Comparison of ENCODE assay signal across 9 mouse cellular contexts in genomic region chr1:74894966-74895365, GRCm38 (mm10). TPM values are rescaled to one million over a fixed set of nuclear protein-coding genes. Genes with fewer than 3 reads are reported as not detected.
DNase-seq lines count a peak whose midpoint lies in the region; ATAC-seq lines count a peak whose summit lies in the region.
"Had no signal": no experiment of that assay in that cellular context is flagged by ENCODE, and none has a peak within 500 bp of the region (broad histone marks: within the 10 kb centered on the region; RNA-seq: fewer than 3 reads in every experiment).

No protein-coding gene starts in this region.

- intact Hi-C loops in left cerebral cortex, postnatal 25 days (cut with DNase I): no loop called here

- H3K9ac ChIP-seq in kidney, embryonic 14.5 days (ENCODE audit: low read depth, low read length): no peak overlapping the region
- H3K9ac ChIP-seq in neural tube, embryonic 14.5 days (replicated peaks; ENCODE audit: low read depth, low read length): no peak overlapping the region
- H3K9ac ChIP-seq: liver, embryonic 15.5 days had no signal

- no peaks in the 10 kb centered on the region for H3K36me3 ChIP-seq in kidney, embryonic 14.5 days (ENCODE audit: control insufficient read depth, insufficient read depth, low read length)
- no peaks in the 10 kb centered on the region for H3K36me3 ChIP-seq in neural tube, embryonic 14.5 days (ENCODE audit: control insufficient read depth, insufficient read depth, low read length)
- H3K36me3 ChIP-seq: liver, embryonic 15.5 days had no signal

- WGBS in kidney, embryonic 14.5 days: 18% methylated on average over 4 of the region's 4 CpGs
- 24% methylated on average over 4 of the region's 4 CpGs for WGBS in neural tube, embryonic 14.5 days

- H3K27ac ChIP-seq in kidney, embryonic 14.5 days (ENCODE audit: low read depth, low read length): no peak overlapping the region
- no peak overlapping the region for H3K27ac ChIP-seq in neural tube, embryonic 14.5 days (ENCODE audit: low read depth, low read length)
- H3K27ac ChIP-seq: liver, embryonic 15.5 days had no signal

- DNase-seq in kidney, adult 9 months: peak; percentile 48
- peak; percentile 13 for DNase-seq in MEL-GATA-1-ER (ENCODE audit: extremely low read depth, low read depth)
- peak; percentile 71 to 74 for DNase-seq in cerebellum, adult 18-20 months
- DNase-seq in left cerebral cortex, postnatal 25 days (ENCODE audit: low spot score in 2 of 2): peak; percentile 61 to 66

- no peaks in the 10 kb centered on the region for H3K9me3 ChIP-seq in kidney, embryonic 14.5 days (ENCODE audit: control insufficient read depth, low read length)
- no peaks in the 10 kb centered on the region for H3K9me3 ChIP-seq in neural tube, embryonic 14.5 days (ENCODE audit: control insufficient read depth, low read length)
- H3K9me3 ChIP-seq: liver, embryonic 15.5 days had no signal

- no peak for ATAC-seq in kidney, embryonic 14.5 days (ENCODE audit: low FRiP score, low TSS enrichment)
- peak; percentile 50 for ATAC-seq in granulocyte monocyte progenitor cell, adult 5-6 weeks (replicated peaks; ENCODE audit: poor library complexity, severe bottlenecking)
- ATAC-seq in neural tube, embryonic 14.5 days (ENCODE audit: low read depth): 0 out of 2 replicates have a peak, but pooled peaks have one; percentile 35
- no peak for ATAC-seq in monocyte, adult 5-6 weeks (replicated peaks; ENCODE audit: insufficient number of reproducible peaks, low FRiP score, low TSS enrichment, poor library complexity, severe bottlenecking)

- 0 out of 2 replicates have a peak, but pooled peaks cover 5% of the 10 kb centered on the region for H3K4me1 ChIP-seq in kidney, embryonic 14.5 days (ENCODE audit: control insufficient read depth, insufficient read depth, low read length)
- H3K4me1 ChIP-seq in neural tube, embryonic 14.5 days (ENCODE audit: control insufficient read depth, insufficient read depth, low read length): peaks cover 6% of the 10 kb centered on the region; the same call in 1 of the 2 replicates
- H3K4me1 ChIP-seq: liver, embryonic 15.5 days had no signal

- no peak overlapping the region for H3K4me2 ChIP-seq in kidney, embryonic 14.5 days (replicated peaks; ENCODE audit: low read depth, low read length)
- H3K4me2 ChIP-seq in neural tube, embryonic 14.5 days (ENCODE audit: low read depth, low read length): no peak overlapping the region
- H3K4me2 ChIP-seq: liver, embryonic 15.5 days had no signal

- no peak overlapping the region for H3K4me3 ChIP-seq in kidney, embryonic 14.5 days (ENCODE audit: low read length)
- no peak overlapping the region for H3K4me3 ChIP-seq in neural tube, embryonic 14.5 days (ENCODE audit: low read depth, low read length)
- H3K4me3 ChIP-seq: liver, embryonic 15.5 days had no signal

- peaks cover 95% of the 10 kb centered on the region for H3K27me3 ChIP-seq in kidney, embryonic 14.5 days (ENCODE audit: control insufficient read depth, insufficient read depth, low read length)
- peaks cover 60% of the 10 kb centered on the region for H3K27me3 ChIP-seq in neural tube, embryonic 14.5 days (ENCODE audit: control insufficient read depth, insufficient read depth, low read length)

RNA-seq across cellular contexts. Expression of gene Cryba2, which starts 2.0 kb away (rescaled TPM):
- not detected in 2 replicates for polyA plus RNA-seq in kidney, embryonic 14.5 days (2014; fragmentation: Nextera tagmentation; extraction: Ambion mirVana)
- not detected in 2 replicates for total RNA-seq in granulocyte monocyte progenitor cell, adult 5-6 weeks (2014; fragmentation: Nextera tagmentation)
- total RNA-seq in granulocyte monocyte progenitor cell, adult 5-6 weeks (2017): not detected in 2 replicates
- not detected for total RNA-seq in left cerebral cortex, postnatal 25 days (2021)
- polyA plus RNA-seq in neural tube, embryonic 14.5 days (2014; fragmentation: Nextera tagmentation; extraction: Ambion mirVana): 0.40 and 1.7 TPM in 2 replicates
- not detected in 3 replicates for total RNA-seq in monocyte, adult 5-6 weeks (2017)
- polyA plus RNA-seq: liver, embryonic 15.5 days had no signal

RNA-seq across cellular contexts. Expression of gene Fev, which starts 9.7 kb away (rescaled TPM):
- 0.47 and 2.1 TPM in 2 replicates for polyA plus RNA-seq in kidney, embryonic 14.5 days (2014; fragmentation: Nextera tagmentation; extraction: Ambion mirVana)
- not detected in 2 replicates for total RNA-seq in granulocyte monocyte progenitor cell, adult 5-6 weeks (2014; fragmentation: Nextera tagmentation)
- not detected in 2 replicates for total RNA-seq in granulocyte monocyte progenitor cell, adult 5-6 weeks (2017)
- not detected for total RNA-seq in left cerebral cortex, postnatal 25 days (2021)
- not detected in 2 replicates for polyA plus RNA-seq in neural tube, embryonic 14.5 days (2014; fragmentation: Nextera tagmentation; extraction: Ambion mirVana)
- total RNA-seq in monocyte, adult 5-6 weeks (2017): not detected in 3 replicates

RNA-seq across cellular contexts. Expression of gene Cdk5r2, which starts 40.2 kb away (rescaled TPM):
- 0.07 TPM in 1 of 2 replicates, not detected in the other for polyA plus RNA-seq in kidney, embryonic 14.5 days (2014; fragmentation: Nextera tagmentation; extraction: Ambion mirVana)
- total RNA-seq in granulocyte monocyte progenitor cell, adult 5-6 weeks (2014; fragmentation: Nextera tagmentation): not detected in 2 replicates
- not detected in 2 replicates for total RNA-seq in granulocyte monocyte progenitor cell, adult 5-6 weeks (2017)
- 100 to 1,000 TPM; 441 to 447 TPM for total RNA-seq in left cerebral cortex, postnatal 25 days (2021)
- 14.4 and 19.6 TPM in 2 replicates for polyA plus RNA-seq in neural tube, embryonic 14.5 days (2014; fragmentation: Nextera tagmentation; extraction: Ambion mirVana)
- total RNA-seq in monocyte, adult 5-6 weeks (2017): not detected in 3 replicates
- polyA plus RNA-seq: liver, embryonic 15.5 days had no signal

RNA-seq across cellular contexts. Expression of gene Cfap65, which starts 40.4 kb away (rescaled TPM):
- polyA plus RNA-seq in kidney, embryonic 14.5 days (2014; fragmentation: Nextera tagmentation; extraction: Ambion mirVana): not detected in 2 replicates
- total RNA-seq in granulocyte monocyte progenitor cell, adult 5-6 weeks (2014; fragmentation: Nextera tagmentation): not detected in 2 replicates
- not detected in 2 replicates for total RNA-seq in granulocyte monocyte progenitor cell, adult 5-6 weeks (2017)
- 1 to 10 TPM; 2.1 to 2.4 TPM for total RNA-seq in left cerebral cortex, postnatal 25 days (2021)
- polyA plus RNA-seq in neural tube, embryonic 14.5 days (2014; fragmentation: Nextera tagmentation; extraction: Ambion mirVana): 0.26 and 0.74 TPM in 2 replicates
- total RNA-seq in monocyte, adult 5-6 weeks (2017): not detected in 3 replicates
- polyA plus RNA-seq: liver, embryonic 15.5 days had no signal

RNA-seq across cellular contexts. Expression of gene Ihh, which starts 56.5 kb away (rescaled TPM):
- polyA plus RNA-seq in kidney, embryonic 14.5 days (2014; fragmentation: Nextera tagmentation; extraction: Ambion mirVana): 0.43 and 0.84 TPM in 2 replicates
- not detected in 2 replicates for total RNA-seq in granulocyte monocyte progenitor cell, adult 5-6 weeks (2014; fragmentation: Nextera tagmentation)
- not detected in 2 replicates for total RNA-seq in granulocyte monocyte progenitor cell, adult 5-6 weeks (2017)
- total RNA-seq in left cerebral cortex, postnatal 25 days (2021): under 1 TPM; 0.21 to 0.41 TPM
- polyA plus RNA-seq in neural tube, embryonic 14.5 days (2014; fragmentation: Nextera tagmentation; extraction: Ambion mirVana): 0.24 and 0.32 TPM in 2 replicates
- total RNA-seq in monocyte, adult 5-6 weeks (2017): not detected in 3 replicates

Comparison
In these comparisons a context has a peak if more than half of its experiments do, and no peak if none do; other contexts are left out.
1. DNase-seq: peak in every context shown above with its lines; median percentile 72 in cerebellum, adult 18-20 months; 64 in left cerebral cortex, postnatal 25 days; 48 in kidney, adult 9 months; 13 in MEL-GATA-1-ER.
2. ATAC-seq: peak in granulocyte monocyte progenitor cell, adult 5-6 weeks (single experiment) and neural tube, embryonic 14.5 days (single experiment); none in kidney, embryonic 14.5 days (single experiment) and monocyte, adult 5-6 weeks (single experiment).
3. RNA of gene Cdk5r2, which starts 40.2 kb away (total RNA-seq): 441 to 447 TPM in left cerebral cortex, postnatal 25 days; not detected in granulocyte monocyte progenitor cell, adult 5-6 weeks and not detected in monocyte, adult 5-6 weeks; every median in the first group is over 100 times any median in the second.